Mouse (Mus musculus): ENCODE data around the gene Pik3r5. TPM values are rescaled to one million over a fixed set of nuclear protein-coding genes. Genes with fewer than 3 reads are reported as not detected.

Pik3r5 gene
- 0.10 and 0.43 TPM in 2 replicates for polyA plus RNA-seq (2015; fragmentation: Nextera tagmentation; extraction: Ambion mirVana)

GRCm38 (mm10) chr11:68431699-68432360 lies at the start of gene Pik3r5:
TSS of gene Pik3r5 (plus strand) at chr11:68432121.
- no peak within 1 kb of the TSS; the same call in 1 of the 2 replicates for H3K9ac ChIP-seq

GRCm38 (mm10) chr11:68383519-68383918 lies 48.4 kb upstream of the Pik3r5 start:
- H3K4me1 ChIP-seq: peaks cover 45% of the 10 kb centered on the region
- H3K27ac ChIP-seq: no peak overlapping the region
- no peaks in the 10 kb centered on the region for H3K9me3 ChIP-seq
- peak overlapping the region; percentile 59 for H3K4me3 ChIP-seq
- no peak overlapping the region for H3K9ac ChIP-seq
- H3K36me3 ChIP-seq (replicated peaks): no peaks in the 10 kb centered on the region
- WGBS: 12% methylated on average over 10 of the region's 10 CpGs
- peaks cover 56% of the 10 kb centered on the region for H3K27me3 ChIP-seq (replicated peaks)
- peak overlapping the region; percentile 89 for H3K4me2 ChIP-seq
- no peak for ATAC-seq (replicated peaks)

More at GRCm38 (mm10) chr11:68431699-68432360, at the start of gene Pik3r5:
- 8% methylated on average over 35 of the region's 35 CpGs for WGBS
- peak within 1 kb of the TSS; percentile 57 for H3K4me2 ChIP-seq
- H3K4me1 ChIP-seq: peaks cover 9% of the 10 kb centered on the region; the same call in 1 of the 2 replicates
- no peak within 1 kb of the TSS for H3K27ac ChIP-seq
- peaks cover 10% of the 10 kb centered on the region; the same call in 1 of the 2 replicates for H3K27me3 ChIP-seq (replicated peaks)
- H3K36me3 ChIP-seq (replicated peaks): no peaks in the 10 kb centered on the region
- H3K9me3 ChIP-seq: no peaks in the 10 kb centered on the region
- H3K4me3 ChIP-seq: peak within 1 kb of the TSS; percentile 40
- peak; percentile 58 for ATAC-seq (replicated peaks)

DNA sequence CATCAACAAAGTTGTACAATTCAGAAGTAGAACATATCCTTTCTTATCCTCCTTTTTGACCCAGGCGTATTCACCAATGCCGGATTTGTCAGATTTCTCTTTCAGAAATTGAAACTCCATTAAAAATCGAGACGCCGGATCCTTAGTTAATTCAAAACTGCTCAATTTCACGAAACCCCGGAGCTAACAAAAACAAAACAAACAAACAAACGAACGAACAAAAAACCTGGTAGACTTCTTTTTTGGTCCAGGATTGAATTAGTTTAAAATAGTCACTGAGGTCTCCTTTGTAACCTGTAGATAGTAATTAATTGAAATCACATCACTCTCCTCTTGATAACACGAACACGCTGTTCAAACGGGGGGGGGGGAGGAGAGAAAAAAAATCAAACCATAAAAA lies 47.8 kb upstream of the Pik3r5 start:
- H3K9ac ChIP-seq: no peak overlapping the region
- no peaks in the 10 kb centered on the region for H3K36me3 ChIP-seq (replicated peaks)
- peak overlapping the region; percentile 89 for H3K4me2 ChIP-seq
- no peaks in the 10 kb centered on the region for H3K9me3 ChIP-seq
- no peak for ATAC-seq (replicated peaks)
- peaks cover 38% of the 10 kb centered on the region for H3K4me1 ChIP-seq
- WGBS: 3% methylated on average over 12 of the region's 12 CpGs
- H3K27me3 ChIP-seq (replicated peaks): peaks cover 62% of the 10 kb centered on the region
- H3K4me3 ChIP-seq: peak overlapping the region; percentile 59
- H3K27ac ChIP-seq: no peak overlapping the region

- H3K9me3 ChIP-seq: no peaks in the 10 kb centered on the region
- WGBS: under 1% methylated on average over 27 of the region's 27 CpGs
- no peaks in the 10 kb centered on the region for H3K36me3 ChIP-seq (replicated peaks)
- peak overlapping the region; percentile 89 for H3K4me2 ChIP-seq
- peak overlapping the region; percentile 46; the same call in 1 of the 2 replicates for H3K27ac ChIP-seq
- H3K27me3 ChIP-seq (replicated peaks): peaks cover 65% of the 10 kb centered on the region
- ATAC-seq (replicated peaks): no peak
- H3K4me1 ChIP-seq: peaks cover 38% of the 10 kb centered on the region
- peak overlapping the region; percentile 48 for H3K9ac ChIP-seq
- peak overlapping the region; percentile 59 for H3K4me3 ChIP-seq
Measured at GRCm38 (mm10) chr11:68384592-68385020, 47.3 kb upstream of the Pik3r5 start.

DNA sequence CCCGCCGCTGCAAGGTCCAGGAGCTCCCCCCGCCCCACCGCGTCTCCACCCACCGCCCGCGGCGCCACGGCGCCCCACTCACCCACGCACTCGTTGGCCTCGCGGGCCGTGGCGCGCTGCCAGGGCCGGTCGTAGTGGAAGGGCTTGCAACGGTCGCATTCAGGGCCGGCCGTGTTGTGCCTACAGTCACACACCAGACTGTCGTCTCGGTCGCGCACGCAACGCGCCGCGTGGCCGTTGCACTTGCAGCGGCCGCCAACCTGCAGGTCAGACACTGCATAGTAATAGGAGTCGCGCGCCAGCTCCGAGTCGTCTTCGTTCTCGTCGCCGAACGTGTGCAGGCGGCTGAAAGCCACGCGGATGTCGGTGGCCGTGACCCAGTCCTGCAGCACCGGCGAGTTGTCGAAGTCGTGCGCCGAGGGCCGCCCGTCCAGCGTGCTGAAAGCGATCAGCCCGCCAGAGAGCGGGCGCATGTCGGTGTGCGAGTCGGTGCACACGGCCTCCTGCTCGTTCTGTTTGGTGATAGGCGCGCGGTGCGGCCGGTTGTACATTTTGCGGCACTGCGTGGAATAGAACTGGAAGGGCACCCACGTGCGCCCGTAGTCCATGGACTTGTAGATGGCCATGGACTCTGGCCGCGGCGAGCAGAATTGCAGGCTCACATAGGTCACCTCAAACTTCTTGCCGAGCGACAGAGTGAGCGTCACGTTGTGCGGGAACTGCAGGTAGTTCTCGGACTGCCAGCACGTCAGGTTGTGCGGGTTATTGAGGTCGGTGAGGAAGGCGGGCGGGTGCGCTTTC lies 46.7 kb upstream of the Pik3r5 start:
- Histone ChIP-seq H3K9me3 (no peaks in the 10 kb centered on the region), H3K36me3 (replicated peaks) (no peaks in the 10 kb centered on the region), H3K9ac (peak overlapping the region; percentile 48), H3K4me1 (peaks cover 40% of the 10 kb centered on the region), H3K4me3 (peak overlapping the region; percentile 59), H3K4me2 (peak overlapping the region; percentile 89), H3K27ac (peak overlapping the region; percentile 46; the same call in 1 of the 2 replicates), H3K27me3 (replicated peaks) (peaks cover 69% of the 10 kb centered on the region)
- peak; percentile 37 for ATAC-seq (replicated peaks)
- WGBS: under 1% methylated on average over 94 of the region's 94 CpGs

DNA sequence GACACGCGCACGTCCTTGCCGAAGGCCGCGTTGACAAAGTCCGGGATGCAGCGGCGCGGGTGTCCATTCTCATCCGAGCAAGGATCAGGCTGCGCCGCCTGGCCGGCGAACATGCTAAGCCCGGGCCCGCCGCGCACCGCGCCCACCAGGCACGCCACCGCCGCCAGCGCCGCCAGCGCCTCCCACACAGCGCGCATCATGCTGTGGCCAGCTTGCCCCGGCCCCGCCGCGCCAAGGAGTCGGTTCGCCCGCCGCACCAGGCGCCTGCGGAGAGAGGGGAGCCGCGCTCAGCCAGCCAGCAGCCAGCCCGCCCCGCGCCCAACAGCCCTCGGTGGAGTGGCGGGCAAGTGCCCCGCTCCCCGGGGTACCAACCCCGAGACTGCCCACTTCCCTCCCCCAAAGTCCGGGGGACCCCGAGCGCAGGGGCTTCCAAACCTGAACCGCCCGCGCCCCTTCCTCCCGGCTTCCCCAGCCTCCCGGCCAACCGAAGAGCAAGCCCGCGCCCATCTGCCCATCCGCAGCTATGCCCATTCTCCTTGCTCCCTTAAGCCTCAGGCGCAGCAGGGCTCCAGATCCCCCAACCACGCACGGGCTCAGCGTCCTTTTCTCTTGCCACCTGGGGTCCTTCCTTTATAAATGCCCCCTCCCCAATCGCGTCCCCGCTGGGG lies 45.9 kb upstream of the Pik3r5 start:
- peak overlapping the region; percentile 59 for H3K4me3 ChIP-seq
- peak; percentile 57 for ATAC-seq (replicated peaks)
- H3K36me3 ChIP-seq (replicated peaks): no peaks in the 10 kb centered on the region
- H3K9ac ChIP-seq: peak overlapping the region; percentile 48
- H3K27ac ChIP-seq: peak overlapping the region; percentile 53
- peaks cover 40% of the 10 kb centered on the region for H3K4me1 ChIP-seq
- H3K9me3 ChIP-seq: no peaks in the 10 kb centered on the region
- H3K4me2 ChIP-seq: peak overlapping the region; percentile 89
- WGBS: under 1% methylated on average over 51 of the region's 68 CpGs
- H3K27me3 ChIP-seq (replicated peaks): peaks cover 72% of the 10 kb centered on the region

DNA sequence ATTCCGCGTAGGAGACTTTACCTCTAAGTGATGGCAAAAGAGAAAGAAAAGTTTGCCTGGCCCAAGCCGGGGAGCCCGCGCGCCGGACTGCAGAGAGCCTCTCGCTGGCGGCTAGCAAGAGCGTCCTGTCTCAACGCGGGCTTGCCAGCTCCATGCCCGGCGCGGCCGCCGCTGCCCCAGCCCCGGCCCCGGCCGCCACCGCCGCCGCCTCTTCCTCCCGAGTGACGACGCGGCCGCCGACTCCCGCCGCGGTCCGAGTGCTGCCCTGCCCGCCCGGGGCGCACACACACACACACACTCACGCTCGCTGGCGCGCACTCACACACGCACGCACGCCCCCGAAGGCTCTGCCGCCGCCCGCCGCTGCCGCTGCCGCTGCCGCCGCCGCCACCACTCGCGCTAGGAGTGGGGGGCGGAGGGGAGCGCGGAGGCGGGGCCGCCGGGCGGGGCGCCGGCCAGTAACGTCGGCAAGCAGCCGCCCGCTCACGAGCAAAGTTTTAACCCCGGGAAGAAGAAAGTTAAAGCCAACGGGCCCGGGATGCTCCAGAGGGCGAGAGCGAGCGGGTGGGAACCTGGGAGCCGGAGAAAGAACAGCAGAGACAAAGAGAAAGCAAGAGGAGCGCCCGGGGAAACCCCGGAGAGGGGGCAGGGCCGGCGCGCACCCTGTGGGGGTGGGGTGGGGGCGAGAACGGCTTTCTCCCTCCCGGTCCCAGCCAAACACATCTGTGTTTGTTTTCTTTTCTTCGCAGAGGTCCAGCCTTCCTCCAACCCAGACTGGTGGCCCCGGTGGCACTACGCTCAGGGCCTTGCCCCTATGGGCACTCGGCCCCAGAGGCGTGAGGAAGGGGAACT lies 45.1 kb upstream of the Pik3r5 start:
- Histone ChIP-seq H3K27ac (peak overlapping the region; percentile 53), H3K9me3 (no peaks in the 10 kb centered on the region), H3K27me3 (replicated peaks) (peaks cover 74% of the 10 kb centered on the region), H3K36me3 (replicated peaks) (no peaks in the 10 kb centered on the region), H3K4me2 (peak overlapping the region; percentile 89), H3K4me1 (peaks cover 40% of the 10 kb centered on the region), H3K9ac (peak overlapping the region; percentile 48), H3K4me3 (peak overlapping the region; percentile 59)
- under 1% methylated on average over 76 of the region's 90 CpGs for WGBS
- ATAC-seq (replicated peaks): peak; percentile 57

DNA sequence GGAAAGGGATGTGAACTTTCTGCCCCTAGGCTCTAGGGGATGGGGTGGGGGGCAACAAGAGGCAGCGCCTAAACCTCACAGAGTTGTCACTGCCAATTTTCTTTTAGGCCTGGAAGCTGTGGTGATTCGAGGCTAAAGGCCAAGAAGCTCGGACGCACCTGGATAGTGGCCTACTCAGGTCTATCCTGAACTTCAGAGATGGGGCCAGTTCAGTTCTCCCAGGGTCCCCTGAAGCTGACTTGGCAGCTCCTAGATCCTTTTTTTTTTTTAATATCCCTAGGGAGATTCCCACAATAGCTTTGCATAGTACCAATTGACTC lies 44.5 kb upstream of the Pik3r5 start:
- peaks cover 74% of the 10 kb centered on the region for H3K27me3 ChIP-seq (replicated peaks)
- H3K9ac ChIP-seq: peak overlapping the region; percentile 48; the same call in 1 of the 2 replicates
- peak overlapping the region; percentile 59 for H3K4me3 ChIP-seq
- peaks cover 40% of the 10 kb centered on the region for H3K4me1 ChIP-seq
- 26% methylated on average over 4 of the region's 4 CpGs for WGBS
- no peaks in the 10 kb centered on the region for H3K9me3 ChIP-seq
- no peak overlapping the region for H3K27ac ChIP-seq
- peak overlapping the region; percentile 89 for H3K4me2 ChIP-seq
- no peaks in the 10 kb centered on the region for H3K36me3 ChIP-seq (replicated peaks)
- ATAC-seq (replicated peaks): no peak

DNA sequence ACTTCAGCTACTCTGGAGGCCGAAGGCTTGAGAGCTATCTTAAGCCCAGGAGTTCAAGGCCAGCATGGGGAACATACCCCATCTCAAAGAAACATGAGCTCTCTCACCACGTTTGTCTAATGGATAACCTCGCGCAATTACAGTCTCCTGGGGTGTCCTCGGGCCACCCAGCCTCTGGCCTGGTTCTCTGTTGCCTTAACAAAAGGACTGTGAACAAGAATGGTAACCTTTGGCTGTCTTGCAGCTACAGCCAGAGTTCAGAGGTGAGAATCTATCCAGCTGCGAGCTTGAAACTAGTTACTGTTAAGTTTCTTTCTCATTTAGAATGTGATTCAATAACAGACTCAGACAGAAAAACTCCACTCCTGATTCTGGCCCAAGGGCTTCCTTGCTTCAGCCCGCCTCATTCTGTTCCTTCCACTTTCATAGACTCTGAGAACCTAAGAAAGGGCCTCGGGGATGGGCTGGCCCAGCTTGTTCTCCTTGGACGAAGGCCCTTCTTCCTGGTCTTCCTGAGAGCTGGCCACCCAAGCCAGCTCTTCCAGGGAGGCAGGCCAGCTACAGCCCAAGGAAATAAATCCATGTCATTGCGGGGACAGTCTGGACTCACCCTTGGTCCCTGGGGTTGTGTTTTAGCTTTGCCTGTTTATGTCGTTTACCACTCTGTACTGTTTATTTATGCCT lies 43.8 kb upstream of the Pik3r5 start:
- Histone ChIP-seq H3K9me3 (no peaks in the 10 kb centered on the region), H3K4me1 (peaks cover 40% of the 10 kb centered on the region), H3K4me3 (no peak overlapping the region), H3K27me3 (replicated peaks) (peaks cover 76% of the 10 kb centered on the region), H3K9ac (no peak overlapping the region), H3K36me3 (replicated peaks) (no peaks in the 10 kb centered on the region), H3K4me2 (no peak overlapping the region), H3K27ac (no peak overlapping the region)
- ATAC-seq (replicated peaks): no peak
- WGBS: 42% methylated on average over 11 of the region's 11 CpGs

DNA sequence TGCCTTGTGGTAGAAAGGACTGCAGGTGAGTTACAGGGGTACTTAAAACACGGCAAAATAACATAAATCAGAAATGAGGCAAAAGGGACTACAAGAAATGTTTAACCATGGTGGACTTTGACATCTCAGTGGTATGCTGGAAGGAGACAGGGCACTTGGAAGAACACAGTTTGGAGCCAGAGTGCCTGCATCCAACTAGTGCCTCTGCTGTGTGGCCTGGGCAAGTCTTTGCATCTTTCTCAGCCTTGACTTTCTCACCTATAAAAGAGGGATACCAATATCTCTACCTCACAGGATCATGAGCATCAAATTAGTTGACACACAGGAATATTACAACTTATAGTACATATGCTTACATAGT lies 43.3 kb upstream of the Pik3r5 start:
- no peak overlapping the region for H3K4me3 ChIP-seq
- 48% methylated on average over 1 of the region's 1 CpGs for WGBS
- H3K4me1 ChIP-seq: peaks cover 40% of the 10 kb centered on the region
- no peaks in the 10 kb centered on the region for H3K36me3 ChIP-seq (replicated peaks)
- H3K4me2 ChIP-seq: no peak overlapping the region
- no peak for ATAC-seq (replicated peaks)
- H3K9ac ChIP-seq: no peak overlapping the region
- H3K27ac ChIP-seq: no peak overlapping the region
- H3K9me3 ChIP-seq: no peaks in the 10 kb centered on the region
- H3K27me3 ChIP-seq (replicated peaks): peaks cover 71% of the 10 kb centered on the region

- WGBS: 4% methylated on average over 8 of the region's 8 CpGs
- Histone ChIP-seq H3K27me3 (replicated peaks) (peaks cover 74% of the 10 kb centered on the region), H3K27ac (no peak overlapping the region), H3K4me2 (no peak overlapping the region), H3K9me3 (no peaks in the 10 kb centered on the region), H3K4me3 (no peak overlapping the region), H3K4me1 (peaks cover 36% of the 10 kb centered on the region), H3K36me3 (replicated peaks) (no peaks in the 10 kb centered on the region), H3K9ac (no peak overlapping the region)
- no peak for ATAC-seq (replicated peaks)
Measured at GRCm38 (mm10) chr11:68389621-68390020, 42.3 kb upstream of the Pik3r5 start.
